Mouse (Mus musculus) thymus, adult 2 months (tissue): ENCODE data around the gene Pik3ca.

Source experiments
- CTCF ChIP-seq: fragments of 200-500 bp; IDR thresholded peaks from 2 replicates; pipeline ENCODE4 v1.5.1; 2012; ENCODE audit warnings: mild to moderate bottlenecking, control low read depth, low read length, moderate library complexity, borderline replicate concordance; ENCODE audit not compliant: control insufficient read depth, poor library complexity, insufficient read depth; ENCODE audit errors: extremely low read depth
- POLR2A ChIP-seq: fragments of 200-500 bp; IDR thresholded peaks from 2 replicates; pipeline ENCODE4 v1.6.1; 2012; ENCODE audit warnings: mild to moderate bottlenecking, low read length, control low read depth, moderate library complexity; ENCODE audit not compliant: control insufficient read depth, poor library complexity, insufficient read depth; ENCODE audit errors: extremely low read depth

GRCm38 (mm10) chr3:32421115-32422054, 23.9 kb downstream of the Pik3ca start:
- TF ChIP-seq CTCF = no peak
- TF ChIP-seq POLR2A = no peak
